Mouse (Mus musculus) neural tube, embryonic 12.5 days (tissue): ENCODE results near the gene Xxylt1. TPM values are rescaled to one million over a fixed set of nuclear protein-coding genes. Genes with fewer than 3 reads are reported as not detected.
"Not testable (repeated sequence)": the region's sequence is repeated elsewhere in the genome, so short reads cannot be mapped to it uniquely, and the experiment has no call there.

ENCODE experiments used
- ATAC-seq: fragments of 200-750 bp; cut with Nextera tagmentation; 2 replicates; pipeline ENCODE4 v1.8.0; 2017; ENCODE audit warnings: low read depth, mild to moderate bottlenecking, moderate TSS enrichment, moderate library complexity; ENCODE audit not compliant: low FRiP score
- H3K27ac ChIP-seq: fragments of 300-500 bp; sonication (generic); 2 replicates; pipeline ENCODE4 v1.5.1; 2016
- H3K27me3 ChIP-seq: fragments of 300-500 bp; sonication (generic); replicated peaks from 2 replicates; pipeline ENCODE4 v1.6.1; 2016; ENCODE audit warnings: mild to moderate bottlenecking
- H3K36me3 ChIP-seq: fragments of 300-500 bp; sonication (generic); 2 replicates; pipeline ENCODE4 v1.6.1; 2016; ENCODE audit warnings: mild to moderate bottlenecking
- H3K4me1 ChIP-seq: fragments of 300-500 bp; sonication (generic); 2 replicates; pipeline ENCODE4 v1.6.1; 2016
- H3K4me2 ChIP-seq: fragments of 300-500 bp; sonication (generic); replicated peaks from 2 replicates; pipeline ENCODE4 v1.6.1; 2016; ENCODE audit warnings: mild to moderate bottlenecking
- H3K4me3 ChIP-seq: fragments of 300-500 bp; sonication (generic); 2 replicates; pipeline ENCODE4 v1.5.1; 2016
- H3K9ac ChIP-seq: fragments of 300-500 bp; sonication (generic); 2 replicates; pipeline ENCODE4 v1.6.1; 2016; ENCODE audit warnings: mild to moderate bottlenecking
- H3K9me3 ChIP-seq: fragments of 300-500 bp; sonication (generic); 2 replicates; pipeline ENCODE4 v1.6.1; 2016; ENCODE audit warnings: mild to moderate bottlenecking
- WGBS: fragments of 180-500 bp; shearing (Covaris S2); methylation state at CpG from one replicate; pipeline ENCODE4 v1.1.7; 2016; 5-methylcytosine and 5-hydroxymethylcytosine counted together
- polyA plus RNA-seq: library from polyadenylated mRNA; unstranded; fragments of >200 nt; fragmentation: Nextera tagmentation; extraction: Ambion mirVana; gene quantifications from 2 replicates; pipeline ENCODE4 v1.2.1, GENCODE M21; 2016

Gene Xxylt1
- polyA plus RNA-seq, 1 experiment from 2014 or later, result 15.7 TPM

DNA sequence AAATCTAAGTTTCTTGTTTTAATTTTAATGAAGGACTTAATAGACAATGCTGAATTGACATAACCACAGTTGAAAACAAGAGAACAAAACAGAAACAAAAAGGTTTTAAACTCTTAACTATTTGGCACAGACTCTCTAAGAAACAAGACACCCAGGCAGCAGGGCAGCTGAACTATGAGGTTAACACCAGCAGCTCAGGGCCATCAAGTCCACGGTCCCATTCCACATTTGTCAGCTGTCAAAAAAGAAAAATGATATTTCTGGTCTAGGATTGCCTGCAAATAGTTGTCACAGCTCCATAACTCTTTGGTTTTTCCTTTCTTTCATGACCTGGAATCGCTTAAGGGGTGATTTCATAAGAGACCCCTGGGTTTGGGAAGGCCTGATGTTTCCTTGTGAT is 64.6 kb downstream of the Xxylt1 start:
- Histone ChIP-seq H3K36me3 (no peaks in the 10 kb centered on the region), H3K9me3 (no peaks in the 10 kb centered on the region), H3K4me2 (no peak overlapping the region), H3K27ac (no peak overlapping the region), H3K27me3 (no peaks in the 10 kb centered on the region), H3K4me3 (no peak overlapping the region), H3K9ac (no peak overlapping the region), H3K4me1 (peaks cover 10% of the 10 kb centered on the region; the same call in 1 of the 2 replicates)
- 87% methylated on average over 2 of the region's 2 CpGs for WGBS
- no peak for ATAC-seq

DNA sequence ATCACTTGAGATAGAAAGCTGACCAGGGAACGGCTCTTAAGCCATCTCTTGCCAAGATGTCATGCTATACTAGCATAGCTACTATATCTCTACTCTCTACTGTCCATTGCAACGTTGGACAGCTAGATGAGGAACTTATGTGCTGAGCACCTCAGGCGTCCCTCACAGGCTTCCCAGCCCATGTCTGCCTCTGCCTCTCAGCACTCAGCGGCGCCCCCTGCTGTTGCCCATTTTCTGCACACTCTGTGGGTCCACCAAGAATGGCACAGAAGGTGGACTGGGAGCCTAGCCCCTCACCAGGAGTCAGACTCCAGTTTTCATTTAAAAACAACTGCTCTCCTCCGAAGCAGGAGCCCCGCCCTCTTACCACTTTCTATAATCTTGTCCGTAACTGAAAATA is 65.1 kb downstream of the Xxylt1 start:
- peaks cover 6% of the 10 kb centered on the region; the same call in 1 of the 2 replicates for H3K4me1 ChIP-seq
- H3K9ac ChIP-seq, result no peak overlapping the region
- 74% methylated on average over 8 of the region's 8 CpGs for WGBS
- no peak overlapping the region for H3K4me3 ChIP-seq
- H3K36me3 ChIP-seq, result no peaks in the 10 kb centered on the region
- H3K9me3 ChIP-seq, result no peaks in the 10 kb centered on the region
- H3K27ac ChIP-seq, result no peak overlapping the region
- H3K4me2 ChIP-seq, result no peak overlapping the region
- no peak for ATAC-seq
- no peaks in the 10 kb centered on the region for H3K27me3 ChIP-seq

DNA sequence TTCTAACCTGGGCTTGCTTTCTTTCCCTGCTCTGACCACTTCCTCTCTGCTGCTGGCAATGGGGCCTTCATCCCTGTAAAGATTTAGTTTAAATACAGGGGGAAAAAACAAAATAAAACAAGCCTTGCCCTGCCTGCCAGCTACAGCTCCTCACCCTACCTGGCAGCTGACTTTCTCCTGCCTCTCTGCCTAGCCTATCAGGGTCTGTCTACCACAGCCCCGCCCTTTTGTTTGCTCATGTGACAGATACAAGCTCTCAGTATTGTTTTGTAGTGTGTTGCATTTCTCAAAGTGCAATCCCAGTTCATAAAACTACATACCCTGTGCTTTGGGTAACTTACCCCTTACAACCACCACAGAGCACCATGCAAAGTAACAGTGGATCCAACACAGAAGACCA is 66.0 kb downstream of the Xxylt1 start:
- H3K36me3 ChIP-seq, result no peaks in the 10 kb centered on the region
- H3K4me2 ChIP-seq, result no peak overlapping the region
- H3K9me3 ChIP-seq, result no peaks in the 10 kb centered on the region
- H3K27me3 ChIP-seq, result no peaks in the 10 kb centered on the region
- no peak overlapping the region for H3K4me3 ChIP-seq
- no peak overlapping the region for H3K27ac ChIP-seq
- no peak for ATAC-seq
- no peaks in the 10 kb centered on the region; the same call in 1 of the 2 replicates for H3K4me1 ChIP-seq
- H3K9ac ChIP-seq, result no peak overlapping the region
- WGBS, result 95% methylated on average over 1 of the region's 1 CpGs

DNA sequence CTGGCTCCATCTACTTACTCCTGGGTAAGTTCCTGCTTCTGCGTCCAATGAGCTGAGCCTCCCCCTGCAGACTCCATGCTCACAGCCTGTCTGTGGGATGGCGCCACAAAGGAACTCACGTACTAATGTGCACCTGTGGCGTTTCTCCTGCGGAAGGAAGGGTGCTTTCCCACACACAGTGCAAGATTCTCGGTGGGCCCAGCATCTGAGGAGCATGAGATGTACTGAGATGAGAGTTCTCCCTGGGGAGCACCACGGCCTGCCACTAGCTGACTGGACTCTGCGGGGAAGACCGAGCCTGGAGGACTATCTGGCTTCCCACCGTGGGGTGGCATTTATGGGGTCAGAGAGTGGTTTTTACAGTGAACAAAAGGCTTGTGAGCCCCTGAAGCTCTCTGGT is 69.0 kb downstream of the Xxylt1 start:
- H3K4me3 ChIP-seq, result no peak overlapping the region
- H3K9me3 ChIP-seq, result no peaks in the 10 kb centered on the region
- no peak overlapping the region for H3K4me2 ChIP-seq
- H3K36me3 ChIP-seq, result no peaks in the 10 kb centered on the region
- H3K27ac ChIP-seq, result no peak overlapping the region
- H3K27me3 ChIP-seq, result no peaks in the 10 kb centered on the region
- no peak for ATAC-seq
- WGBS, result 89% methylated on average over 10 of the region's 10 CpGs
- peaks cover 4% of the 10 kb centered on the region for H3K4me1 ChIP-seq
- H3K9ac ChIP-seq, result no peak overlapping the region

DNA sequence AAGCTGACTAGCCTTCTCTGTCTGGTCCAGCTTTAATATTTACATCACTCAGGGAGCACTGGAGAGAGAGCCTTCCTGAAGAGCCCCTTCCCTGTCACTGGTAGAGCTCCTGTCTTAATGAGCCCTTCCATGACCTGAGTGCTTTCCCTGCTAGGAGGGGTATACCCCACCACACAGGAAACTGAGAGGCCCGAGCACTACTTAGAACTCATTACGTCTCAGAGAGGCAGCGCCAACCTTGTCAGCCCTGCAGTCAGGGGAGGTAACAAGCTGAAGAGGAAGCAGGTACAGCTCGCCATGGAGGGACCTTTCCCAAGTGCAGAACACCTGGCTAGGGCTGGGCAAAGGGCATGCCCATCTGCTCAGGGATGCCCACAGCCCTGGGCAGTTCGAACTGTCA is 70.8 kb downstream of the Xxylt1 start:
- peaks cover 11% of the 10 kb centered on the region for H3K4me1 ChIP-seq
- H3K27ac ChIP-seq, result no peak overlapping the region
- 87% methylated on average over 5 of the region's 5 CpGs for WGBS
- H3K4me3 ChIP-seq, result no peak overlapping the region
- H3K27me3 ChIP-seq, result no peaks in the 10 kb centered on the region
- H3K9me3 ChIP-seq, result no peaks in the 10 kb centered on the region
- no peak overlapping the region for H3K4me2 ChIP-seq
- no peak for ATAC-seq
- H3K9ac ChIP-seq, result no peak overlapping the region
- H3K36me3 ChIP-seq, result no peaks in the 10 kb centered on the region

DNA sequence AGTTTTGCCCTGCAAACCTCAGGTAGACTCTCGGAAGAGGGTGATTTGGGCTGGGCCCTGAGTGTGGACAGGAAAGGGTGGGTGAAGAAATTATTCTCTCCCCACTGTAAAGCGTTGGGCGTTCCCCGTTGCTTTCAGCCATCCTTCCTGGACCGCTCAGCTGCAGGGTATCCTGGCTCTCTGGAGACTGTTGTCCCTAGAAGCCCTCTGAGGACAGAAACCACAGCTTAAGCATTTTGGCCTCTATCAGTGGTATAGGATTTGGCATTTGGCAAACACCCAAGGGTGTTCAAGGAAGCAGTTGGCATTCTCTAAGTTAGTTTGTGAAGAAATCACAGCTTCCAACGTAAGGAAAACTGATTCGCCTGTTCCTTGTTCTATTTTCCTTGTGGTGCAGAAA is 72.9 kb downstream of the Xxylt1 start:
- no peaks in the 10 kb centered on the region for H3K27me3 ChIP-seq
- H3K9ac ChIP-seq, result no peak overlapping the region
- WGBS, result 88% methylated on average over 7 of the region's 7 CpGs
- H3K4me1 ChIP-seq, result peaks cover 33% of the 10 kb centered on the region
- no peaks in the 10 kb centered on the region for H3K9me3 ChIP-seq
- no peak overlapping the region for H3K4me3 ChIP-seq
- H3K36me3 ChIP-seq, result no peaks in the 10 kb centered on the region
- no peak overlapping the region for H3K27ac ChIP-seq
- no peak overlapping the region for H3K4me2 ChIP-seq
- no peak for ATAC-seq

DNA sequence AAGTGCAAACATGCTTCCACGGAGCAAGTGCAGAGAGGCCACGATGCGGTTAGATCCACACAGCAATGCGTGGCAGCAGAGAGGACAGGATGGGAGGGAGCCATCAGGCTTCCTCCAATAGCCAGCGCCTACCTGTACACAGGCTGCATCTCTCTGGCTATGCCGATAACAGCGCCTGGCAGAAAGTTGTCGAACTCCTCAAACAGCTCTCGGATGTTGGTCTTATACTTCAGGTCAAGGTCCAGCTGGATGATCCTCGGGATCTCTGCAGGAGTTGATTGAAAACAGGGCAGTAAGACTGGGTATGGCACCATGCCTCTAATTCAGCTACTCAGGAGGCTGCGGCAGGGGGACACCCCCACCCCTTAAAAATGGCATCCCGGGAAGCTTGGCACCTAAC is 73.7 kb downstream of the Xxylt1 start:
- Histone ChIP-seq H3K9ac (no peak overlapping the region), H3K4me2 (no peak overlapping the region), H3K27ac (no peak overlapping the region), H3K36me3 (no peaks in the 10 kb centered on the region), H3K27me3 (no peaks in the 10 kb centered on the region), H3K4me1 (peaks cover 40% of the 10 kb centered on the region), H3K4me3 (no peak overlapping the region), H3K9me3 (no peaks in the 10 kb centered on the region)
- ATAC-seq, result no peak
- WGBS, result 93% methylated on average over 12 of the region's 12 CpGs

DNA sequence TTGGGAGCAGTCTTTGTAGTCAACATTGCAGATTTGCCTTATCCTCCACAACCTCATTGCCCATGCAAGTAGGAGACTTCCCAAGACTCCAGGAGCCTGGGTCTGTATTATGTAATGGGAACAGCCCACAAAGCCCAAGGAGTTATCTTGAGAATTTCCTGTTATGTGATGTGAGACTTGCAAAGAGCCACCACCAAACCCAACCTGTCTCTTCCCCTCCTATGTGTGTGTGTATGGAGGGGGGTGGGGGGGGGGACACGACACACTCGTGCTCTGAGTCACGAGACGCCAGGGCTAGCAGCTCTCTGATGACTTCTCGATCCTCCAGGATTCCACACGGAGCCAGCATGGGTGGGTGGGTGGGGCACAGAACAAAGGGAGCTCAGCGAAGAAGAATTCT is 75.5 kb downstream of the Xxylt1 start:
- no peak for ATAC-seq
- Histone ChIP-seq H3K27me3 (no peaks in the 10 kb centered on the region), H3K27ac (no peak overlapping the region; the same call in 1 of the 2 replicates)

DNA sequence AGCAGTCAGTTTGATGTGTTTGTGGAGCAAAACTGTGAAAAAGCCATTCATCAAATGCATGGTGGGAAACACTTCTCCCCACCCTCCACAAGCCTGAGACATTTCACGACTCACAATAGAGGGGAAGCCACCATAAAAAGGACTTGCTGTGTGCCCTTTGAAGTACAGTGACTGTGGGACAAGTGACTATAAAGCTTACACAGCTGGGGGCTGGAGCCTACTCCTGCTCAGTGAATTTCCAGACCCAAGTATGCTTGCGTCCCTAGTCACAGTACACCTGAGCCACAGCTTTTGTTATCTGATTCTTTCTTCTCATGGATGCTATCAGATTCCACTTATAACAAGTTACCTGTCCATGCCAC is 76.9 kb downstream of the Xxylt1 start:
- no peak overlapping the region for H3K27ac ChIP-seq
- H3K4me3 ChIP-seq, result no peak overlapping the region
- no peaks in the 10 kb centered on the region for H3K36me3 ChIP-seq
- peaks cover 47% of the 10 kb centered on the region for H3K4me1 ChIP-seq
- H3K27me3 ChIP-seq, result no peaks in the 10 kb centered on the region
- no peaks in the 10 kb centered on the region for H3K9me3 ChIP-seq
- no peak overlapping the region for H3K9ac ChIP-seq
- peak; percentile 45 for ATAC-seq
- H3K4me2 ChIP-seq, result no peak overlapping the region
- WGBS, result 8% methylated on average over 2 of the region's 2 CpGs

More for the DNA sequence above, 75.5 kb downstream of the Xxylt1 start:
- 44% methylated on average over 7 of the region's 7 CpGs for WGBS
- Histone ChIP-seq H3K9me3 (no peaks in the 10 kb centered on the region), H3K4me1 (peaks cover 47% of the 10 kb centered on the region), H3K36me3 (no peaks in the 10 kb centered on the region), H3K4me3 (no peak overlapping the region), H3K9ac (no peak overlapping the region), H3K4me2 (no peak overlapping the region)

DNA sequence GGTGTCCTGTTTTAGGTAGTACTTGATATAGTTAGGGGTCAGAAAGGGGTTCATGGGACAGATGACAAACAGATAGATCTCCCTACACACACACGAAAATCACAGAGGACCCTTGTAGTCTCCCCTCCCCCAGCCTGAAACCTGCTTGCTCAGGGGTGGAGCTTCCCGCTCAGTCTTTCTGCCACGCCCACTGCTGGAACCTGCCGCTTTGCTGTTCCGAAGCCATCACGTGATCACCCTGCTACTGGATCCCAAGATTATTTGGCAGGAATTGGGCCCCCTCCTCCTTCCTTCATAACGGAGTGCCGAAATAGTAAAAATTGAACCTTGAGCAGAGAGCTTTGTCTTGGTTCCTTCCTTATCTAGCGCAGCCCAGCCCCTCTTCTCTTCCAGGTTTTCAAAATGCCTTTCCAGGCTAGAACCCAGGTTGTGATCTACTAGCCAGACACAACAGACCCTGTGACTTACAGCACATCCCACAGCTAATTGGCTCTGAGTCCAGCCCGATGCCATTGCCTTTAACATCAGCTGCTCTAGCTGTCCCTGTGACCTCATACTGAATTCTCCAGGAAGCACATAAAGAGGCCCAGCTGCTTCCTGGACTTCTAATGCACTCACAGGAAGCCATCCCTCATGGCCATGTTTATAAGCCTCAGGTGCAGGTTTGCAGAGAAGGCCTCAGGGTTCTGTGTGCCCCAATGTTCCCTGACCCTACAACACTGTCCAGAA is 77.5 kb downstream of the Xxylt1 start:
- H3K27ac ChIP-seq, H3K9me3 ChIP-seq: not testable (repeated sequence)
- peaks cover 46% of the 10 kb centered on the region for H3K4me1 ChIP-seq

DNA sequence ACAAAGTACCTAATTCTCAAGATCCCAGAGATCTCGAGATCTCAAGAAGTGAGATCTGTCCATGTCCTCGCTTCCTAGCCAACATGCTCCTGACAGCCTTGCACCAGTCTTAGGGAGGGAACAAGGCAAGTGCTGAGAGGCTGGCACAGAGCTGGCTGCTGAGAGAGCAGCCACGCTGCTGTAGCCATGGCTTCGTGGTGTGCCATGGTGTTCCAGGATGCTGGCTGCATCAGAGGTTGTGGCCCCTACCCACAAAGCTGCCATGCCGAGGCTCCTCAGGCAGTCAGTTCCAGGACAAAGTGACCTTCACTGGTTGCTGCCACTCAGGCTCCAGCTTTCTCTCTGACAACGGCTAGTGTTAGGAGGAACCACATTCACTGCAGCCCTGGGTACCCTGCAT is 78.3 kb downstream of the Xxylt1 start:
- H3K27me3 ChIP-seq, result no peaks in the 10 kb centered on the region
- no peak overlapping the region for H3K9ac ChIP-seq
- H3K4me3 ChIP-seq, result no peak overlapping the region
- H3K4me2 ChIP-seq, result no peak overlapping the region
- peaks cover 43% of the 10 kb centered on the region for H3K4me1 ChIP-seq
- 53% methylated on average over 6 of the region's 6 CpGs for WGBS
- no peaks in the 10 kb centered on the region for H3K36me3 ChIP-seq
- H3K27ac ChIP-seq, result no peak overlapping the region
- no peak for ATAC-seq
- no peaks in the 10 kb centered on the region for H3K9me3 ChIP-seq

More for the DNA sequence above, 77.5 kb downstream of the Xxylt1 start:
- H3K4me3 ChIP-seq, H3K27me3 ChIP-seq, H3K9ac ChIP-seq, H3K36me3 ChIP-seq: not testable (repeated sequence)
- WGBS, result 7% methylated on average over 10 of the region's 10 CpGs
- peak overlapping the region; percentile 36 for H3K4me2 ChIP-seq
- peak; percentile 52 for ATAC-seq

DNA sequence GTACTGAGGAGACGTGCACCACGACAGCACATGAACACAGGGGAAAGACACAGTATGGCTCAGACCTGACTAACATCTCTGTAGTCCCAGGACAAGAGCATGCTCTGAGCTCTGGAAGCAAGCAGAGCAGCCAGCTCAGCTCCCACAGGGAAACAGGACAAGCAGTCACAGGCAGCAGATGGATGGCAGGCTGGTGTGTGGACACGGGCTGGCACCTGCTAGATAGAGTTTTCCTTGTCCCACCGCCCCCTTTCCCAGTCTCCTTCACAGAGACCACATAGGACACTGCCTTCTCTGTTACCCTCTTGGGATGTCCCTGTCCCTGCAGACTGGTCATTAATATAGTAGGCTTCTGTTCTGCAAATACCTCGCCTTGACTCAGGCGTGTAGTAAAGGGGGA is 79.1 kb downstream of the Xxylt1 start:
- Histone ChIP-seq H3K4me1 (peaks cover 43% of the 10 kb centered on the region), H3K36me3 (no peaks in the 10 kb centered on the region), H3K4me2 (no peak overlapping the region), H3K9me3 (no peaks in the 10 kb centered on the region), H3K27ac (no peak overlapping the region), H3K9ac (no peak overlapping the region), H3K4me3 (no peak overlapping the region), H3K27me3 (no peaks in the 10 kb centered on the region)
- WGBS, result 70% methylated on average over 6 of the region's 6 CpGs
- ATAC-seq, result no peak

DNA sequence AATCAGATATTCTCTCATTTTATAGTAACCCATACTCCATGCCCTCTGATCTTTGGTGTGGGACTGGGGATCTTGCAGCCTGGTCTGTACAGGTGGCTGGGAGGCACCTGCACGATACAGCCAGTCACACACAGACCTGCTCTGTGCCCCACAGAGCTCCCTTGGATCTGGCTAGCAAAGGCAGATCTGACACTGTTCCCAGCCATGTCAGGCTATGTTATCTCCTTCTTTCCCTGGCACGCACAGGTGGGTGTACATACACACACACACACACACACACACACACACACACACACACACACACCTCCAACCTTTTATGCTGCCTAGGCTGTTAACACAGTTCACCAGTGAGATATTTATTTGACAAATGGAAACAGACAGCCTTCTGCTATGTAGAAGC is 82.5 kb downstream of the Xxylt1 start:
- peaks cover 21% of the 10 kb centered on the region for H3K4me1 ChIP-seq
- H3K9me3 ChIP-seq, result no peaks in the 10 kb centered on the region
- no peak for ATAC-seq
- WGBS, result 85% methylated on average over 2 of the region's 2 CpGs
- no peaks in the 10 kb centered on the region for H3K36me3 ChIP-seq
- H3K4me3 ChIP-seq, result no peak overlapping the region
- no peak overlapping the region for H3K9ac ChIP-seq
- H3K27ac ChIP-seq, result no peak overlapping the region
- H3K27me3 ChIP-seq, result no peaks in the 10 kb centered on the region
- H3K4me2 ChIP-seq, result no peak overlapping the region
